ENCODE assay signal across 8 mouse cellular contexts in the genomic region with DNA sequence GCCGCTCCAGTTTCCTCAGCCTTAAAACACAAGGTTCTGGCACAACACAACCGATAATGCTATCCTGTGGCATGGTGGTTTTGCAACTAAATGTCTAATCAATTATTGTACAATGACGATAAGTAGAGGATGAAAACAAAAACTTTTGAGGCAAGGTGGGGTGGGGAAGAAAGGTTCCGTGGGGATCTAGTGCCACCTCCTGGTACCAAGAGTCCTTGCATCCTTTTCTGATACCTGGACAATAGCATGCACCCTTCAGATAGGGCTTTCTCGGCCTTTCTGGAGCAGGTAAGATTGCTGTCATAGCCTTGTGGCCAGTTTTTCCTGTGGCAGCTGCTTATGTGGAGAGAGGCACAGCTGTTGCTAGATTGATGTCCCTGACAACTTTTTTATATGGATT. TPM values are rescaled to one million over a fixed set of nuclear protein-coding genes. Genes with fewer than 3 reads are reported as not detected.
DNase-seq lines count a peak whose midpoint lies in the region; ATAC-seq and TF ChIP-seq lines count a peak whose summit lies in the region.
"Had no signal": no experiment of that assay in that cellular context is flagged by ENCODE, and none has a peak within 500 bp of the region (broad histone marks: within the 10 kb centered on the region; RNA-seq: fewer than 3 reads in every experiment).

No protein-coding gene starts in this region.

- no peak overlapping the region for H3K9ac ChIP-seq in ES-E14 (ENCODE audit: insufficient read depth, low read depth, low read length, poor library complexity, severe bottlenecking)
- H3K9ac ChIP-seq in intestine, embryonic 14.5 days (ENCODE audit: low read length), result no peak overlapping the region

- TF ChIP-seq CTCF in bone marrow, adult 2 months (IDR thresholded peaks at IDR 0.05; ENCODE audit: control insufficient read depth, insufficient read depth, low read length), result 0 out of 2 replicates have a peak, but pooled peaks have one; percentile 20
- peak; percentile 74 for TF ChIP-seq CTCF in lung, adult 2 months (IDR thresholded peaks at IDR 0.05; ENCODE audit: insufficient read depth, low read length)

- TF ChIP-seq POLR2A in bone marrow, adult 2 months (IDR thresholded peaks at IDR 0.05; ENCODE audit: borderline replicate concordance, control insufficient read depth, low read depth, low read length), result no peak
- TF ChIP-seq POLR2A in lung, adult 2 months (IDR thresholded peaks at IDR 0.05; ENCODE audit: borderline replicate concordance, extremely low read depth, low read depth, low read length), result no peak

- H3K9me3 ChIP-seq in ES-E14 (ENCODE audit: control insufficient read depth, insufficient read depth, low read depth, low read length), result no peaks in the 10 kb centered on the region
- no peaks in the 10 kb centered on the region for H3K9me3 ChIP-seq in intestine, embryonic 14.5 days (ENCODE audit: control insufficient read depth, low read length)

- peak; percentile 3 to 18 for DNase-seq in layer of hippocampus, postnatal 14 days (ENCODE audit: low spot score in 2 of 2)
- DNase-seq in layer of hippocampus, adult 11-12 months (ENCODE audit: low spot score), result no peak
- DNase-seq in ES-E14 (ENCODE audit: low read depth, low spot score), result no peak
- DNase-seq in intestine, embryonic 14.5 days (ENCODE audit: low spot score), result peak; percentile 63
- peak; percentile 26 for DNase-seq in lung, adult 2 months
- DNase-seq in splenic B cell, adult 2 months (ENCODE audit: low read depth, low spot score), result peak; percentile 3

- no peaks in the 10 kb centered on the region for H3K36me3 ChIP-seq in ES-E14 (ENCODE audit: control insufficient read depth, insufficient read depth, low read length, poor library complexity, severe bottlenecking)
- H3K36me3 ChIP-seq in intestine, embryonic 14.5 days (ENCODE audit: control insufficient read depth, insufficient read depth, low read length), result no peaks in the 10 kb centered on the region
- H3K36me3 ChIP-seq in splenic B cell, adult 2 months (ENCODE audit: control insufficient read depth, insufficient read depth, low read length, poor library complexity, severe bottlenecking), result no peaks in the 10 kb centered on the region

- no peak overlapping the region for H3K27ac ChIP-seq in ES-E14 (ENCODE audit: insufficient read depth, low read depth, low read length, poor library complexity, severe bottlenecking)
- no peak overlapping the region for H3K27ac ChIP-seq in bone marrow, adult 2 months (ENCODE audit: control insufficient read depth, insufficient read depth, low read depth, low read length, poor library complexity)
- no peak overlapping the region for H3K27ac ChIP-seq in intestine, embryonic 14.5 days (ENCODE audit: low read depth)
- H3K27ac ChIP-seq: macrophage had no signal

- no peak for ATAC-seq in intestine, embryonic 14.5 days (replicated peaks; ENCODE audit: low FRiP score, low TSS enrichment, low read depth)

- WGBS in bone marrow, adult 2 months, result 23% methylated on average over 5 of the region's 5 CpGs
- 29% methylated on average over 5 of the region's 5 CpGs for WGBS in intestine, embryonic 14.5 days
- 22% methylated on average over 5 of the region's 5 CpGs for WGBS in lung, adult 2 months

- in situ Hi-C loops in ES-E14 (cut with MboI; ENCODE audit: low sequenced_read_pairs in 2 of 2, unreplicated experiment in 2 of 2), result loop anchor here in 1 of 2 experiments (5.0 kb wide), 1 partner anchor 45 kb away; no protein-coding TSS in a partner anchor

- H3K4me2 ChIP-seq in intestine, embryonic 14.5 days (ENCODE audit: low read length), result no peak overlapping the region

- H3K4me1 ChIP-seq in ES-E14 (ENCODE audit: control insufficient read depth in 2 of 2, insufficient read depth in 2 of 2, low read length in 2 of 2, poor library complexity in 1 of 2), result no peaks in the 10 kb centered on the region
- H3K4me1 ChIP-seq in bone marrow, adult 2 months (ENCODE audit: control insufficient read depth, insufficient read depth, low read length), result no peaks in the 10 kb centered on the region
- H3K4me1 ChIP-seq in intestine, embryonic 14.5 days (replicated peaks; ENCODE audit: control insufficient read depth, insufficient read depth, low read length), result no peaks in the 10 kb centered on the region
- H3K4me1 ChIP-seq in lung, adult 2 months (ENCODE audit: control insufficient read depth, insufficient read depth, low read length), result no peaks in the 10 kb centered on the region

- no peaks in the 10 kb centered on the region for H3K27me3 ChIP-seq in intestine, embryonic 14.5 days (replicated peaks; ENCODE audit: control insufficient read depth, insufficient read depth, low read length)
- no peaks in the 10 kb centered on the region for H3K27me3 ChIP-seq in splenic B cell, adult 2 months (ENCODE audit: control insufficient read depth, insufficient read depth, low read length, poor library complexity, severe bottlenecking)

- no peak overlapping the region for H3K4me3 ChIP-seq in ES-E14 (ENCODE audit: insufficient read depth in 1 of 2, low read depth in 1 of 2, low read length in 2 of 2, poor library complexity in 1 of 2, severe bottlenecking in 1 of 2)
- H3K4me3 ChIP-seq in bone marrow, adult 2 months (replicated peaks; ENCODE audit: control insufficient read depth, low read depth, low read length), result no peak overlapping the region
- no peak overlapping the region for H3K4me3 ChIP-seq in intestine, embryonic 14.5 days (ENCODE audit: low read depth, low read length)
- H3K4me3 ChIP-seq in lung, adult 2 months (replicated peaks; ENCODE audit: extremely low read depth, low read depth, low read length), result no peak overlapping the region

TF ChIP-seq in ES-E14, 5 proteins besides CTCF, POLR2A, EP300 and RAD21:
- TF ChIP-seq MAFK (IDR thresholded peaks at IDR 0.05; ENCODE audit: insufficient read depth, low read depth, low read length), result no peak
- TF ChIP-seq ZC3H11A (IDR thresholded peaks at IDR 0.05; ENCODE audit: borderline replicate concordance, low read depth, low read length), result peak; percentile 65; the same call in 1 of the 2 replicates

RNA-seq across cellular contexts. Expression of a gene that starts 13.5 kb away (rescaled TPM):
- total RNA-seq in layer of hippocampus, postnatal 14 days (2021), result not detected
- total RNA-seq in ES-E14 (2012; rRNA removed), result not detected in 2 replicates
- polyA plus RNA-seq in bone marrow, adult 2 months (2011; ENCODE audit: insufficient read depth, insufficient read length, low replicate concordance, missing spikeins), result not detected in 2 replicates
- polyA plus RNA-seq in intestine, embryonic 14.5 days (2014; fragmentation: Nextera tagmentation; extraction: Ambion mirVana), result not detected in 2 replicates
- polyA plus RNA-seq in lung, adult 2 months (2012; rRNA removed), result 0.16 and 42.1 TPM in 2 replicates
- polyA plus RNA-seq: macrophage had no signal

RNA-seq across cellular contexts. Expression of a gene that starts 35.1 kb away (rescaled TPM):
- total RNA-seq in layer of hippocampus, postnatal 14 days (2021), result 1 to 10 TPM in 1 of 2 experiments, under 1 TPM in 1; 0.90 to 1.0 TPM
- 0.58 and 1.3 TPM in 2 replicates for total RNA-seq in ES-E14 (2012; rRNA removed)
- 0.16 and 0.77 TPM in 2 replicates for polyA plus RNA-seq in bone marrow, adult 2 months (2011; ENCODE audit: insufficient read depth, insufficient read length, low replicate concordance, missing spikeins)
- polyA plus RNA-seq in intestine, embryonic 14.5 days (2014; fragmentation: Nextera tagmentation; extraction: Ambion mirVana), result 0.97 and 1.4 TPM in 2 replicates
- 0.27 and 0.28 TPM in 2 replicates for polyA plus RNA-seq in lung, adult 2 months (2012; rRNA removed)

Comparison
In these comparisons a context has a peak if more than half of its experiments do, and no peak if none do; other contexts are left out.
1. DNase-seq: peak in layer of hippocampus, postnatal 14 days (2 of 2), intestine, embryonic 14.5 days (single experiment), lung, adult 2 months (single experiment) and splenic B cell, adult 2 months (single experiment); none in layer of hippocampus, adult 11-12 months (single experiment) and ES-E14 (single experiment).